Mouse (Mus musculus): Measurements from ENCODE around the gene Arl5b. TPM values are rescaled to one million over a fixed set of nuclear protein-coding genes. Genes with fewer than 3 reads are reported as not detected.

Arl5b gene
- polyA plus RNA-seq, 1 experiment from 2014 or later, result 5.6 TPM

GRCm38 (mm10) chr2:15060856-15061255, 11.7 kb downstream of the Arl5b start:
- no peak overlapping the region for H3K4me3 ChIP-seq (replicated peaks)
- ATAC-seq (ENCODE audit: insufficient read depth), result no peak
- H3K27me3 ChIP-seq, result no peaks in the 10 kb centered on the region
- H3K4me2 ChIP-seq, result no peak overlapping the region
- H3K9me3 ChIP-seq (replicated peaks), result no peaks in the 10 kb centered on the region
- H3K27ac ChIP-seq (replicated peaks), result no peak overlapping the region
- 80% methylated on average over 3 of the region's 3 CpGs for WGBS (ENCODE audit: insufficient replicate concordance)
- no peak overlapping the region for H3K9ac ChIP-seq
- no peaks in the 10 kb centered on the region for H3K36me3 ChIP-seq (replicated peaks)
- H3K4me1 ChIP-seq (replicated peaks), result peaks cover 14% of the 10 kb centered on the region

GRCm38 (mm10) chr2:15063815-15064214, 14.6 kb downstream of the Arl5b start:
- Histone ChIP-seq H3K9me3 (replicated peaks) (no peaks in the 10 kb centered on the region), H3K4me1 (replicated peaks) (0 out of 2 replicates have a peak, but pooled peaks cover 8% of the 10 kb centered on the region), H3K4me3 (replicated peaks) (no peak overlapping the region), H3K9ac (no peak overlapping the region), H3K4me2 (no peak overlapping the region), H3K27ac (replicated peaks) (no peak overlapping the region), H3K27me3 (no peaks in the 10 kb centered on the region), H3K36me3 (replicated peaks) (0 out of 2 replicates have a peak, but pooled peaks cover 6% of the 10 kb centered on the region)
- no peak for ATAC-seq (ENCODE audit: insufficient read depth)
- 70% methylated on average over 1 of the region's 1 CpGs for WGBS (ENCODE audit: insufficient replicate concordance)

GRCm38 (mm10) chr2:15064380-15065269, 15.4 kb downstream of the Arl5b start:
- H3K4me1 ChIP-seq (replicated peaks), result 0 out of 2 replicates have a peak, but pooled peaks cover 8% of the 10 kb centered on the region
- ATAC-seq (ENCODE audit: insufficient read depth), result no peak
- no peak overlapping the region for H3K9ac ChIP-seq
- H3K4me2 ChIP-seq, result no peak overlapping the region
- no peaks in the 10 kb centered on the region for H3K9me3 ChIP-seq (replicated peaks)
- 0 out of 2 replicates have a peak, but pooled peaks cover 6% of the 10 kb centered on the region for H3K36me3 ChIP-seq (replicated peaks)
- no peak overlapping the region for H3K4me3 ChIP-seq (replicated peaks)
- WGBS (ENCODE audit: insufficient replicate concordance), result 72% methylated on average over 7 of the region's 7 CpGs
- no peaks in the 10 kb centered on the region for H3K27me3 ChIP-seq
- no peak overlapping the region for H3K27ac ChIP-seq (replicated peaks)

GRCm38 (mm10) chr2:15065447-15065846, 16.3 kb downstream of the Arl5b start:
- 54% methylated on average over 2 of the region's 2 CpGs for WGBS (ENCODE audit: insufficient replicate concordance)
- H3K27me3 ChIP-seq, result no peaks in the 10 kb centered on the region
- no peak for ATAC-seq (ENCODE audit: insufficient read depth)
- 0 out of 2 replicates have a peak, but pooled peaks cover 8% of the 10 kb centered on the region for H3K4me1 ChIP-seq (replicated peaks)
- no peak overlapping the region for H3K27ac ChIP-seq (replicated peaks)
- H3K9me3 ChIP-seq (replicated peaks), result no peaks in the 10 kb centered on the region
- H3K4me2 ChIP-seq, result no peak overlapping the region
- H3K4me3 ChIP-seq (replicated peaks), result no peak overlapping the region
- H3K9ac ChIP-seq, result no peak overlapping the region
- peaks cover 12% of the 10 kb centered on the region; the same call in 1 of the 2 replicates for H3K36me3 ChIP-seq (replicated peaks)

- Histone ChIP-seq H3K9me3 (replicated peaks) (no peaks in the 10 kb centered on the region), H3K4me2 (no peak overlapping the region), H3K9ac (no peak overlapping the region), H3K4me3 (replicated peaks) (no peak overlapping the region), H3K27ac (replicated peaks) (no peak overlapping the region), H3K27me3 (no peaks in the 10 kb centered on the region), H3K36me3 (replicated peaks) (peaks cover 12% of the 10 kb centered on the region; the same call in 1 of the 2 replicates), H3K4me1 (replicated peaks) (0 out of 2 replicates have a peak, but pooled peaks cover 6% of the 10 kb centered on the region)
- ATAC-seq (ENCODE audit: insufficient read depth), result no peak
- 37% methylated on average over 5 of the region's 5 CpGs for WGBS (ENCODE audit: insufficient replicate concordance)
Measured at GRCm38 (mm10) chr2:15067091-15067490, 17.9 kb downstream of the Arl5b start.

- Histone ChIP-seq H3K4me2 (no peak overlapping the region), H3K4me3 (replicated peaks) (no peak overlapping the region), H3K27me3 (no peaks in the 10 kb centered on the region), H3K4me1 (replicated peaks) (no peaks in the 10 kb centered on the region), H3K27ac (replicated peaks) (no peak overlapping the region), H3K36me3 (replicated peaks) (0 out of 2 replicates have a peak, but pooled peaks cover 10% of the 10 kb centered on the region), H3K9ac (no peak overlapping the region), H3K9me3 (replicated peaks) (no peaks in the 10 kb centered on the region)
- ATAC-seq (ENCODE audit: insufficient read depth), result no peak
- WGBS (ENCODE audit: insufficient replicate concordance), result 82% methylated on average over 2 of the region's 2 CpGs
Measured at GRCm38 (mm10) chr2:15083702-15084101, 34.5 kb downstream of the Arl5b start.

- no peaks in the 10 kb centered on the region for H3K4me1 ChIP-seq (replicated peaks)
- H3K4me2 ChIP-seq, result no peak overlapping the region
- H3K4me3 ChIP-seq (replicated peaks), result no peak overlapping the region
- no peak for ATAC-seq (ENCODE audit: insufficient read depth)
- no peaks in the 10 kb centered on the region for H3K27me3 ChIP-seq
- no peak overlapping the region for H3K27ac ChIP-seq (replicated peaks)
- no peaks in the 10 kb centered on the region for H3K9me3 ChIP-seq (replicated peaks)
- 64% methylated on average over 1 of the region's 1 CpGs for WGBS (ENCODE audit: insufficient replicate concordance)
- 0 out of 2 replicates have a peak, but pooled peaks cover 5% of the 10 kb centered on the region for H3K36me3 ChIP-seq (replicated peaks)
- no peak overlapping the region for H3K9ac ChIP-seq
Measured at GRCm38 (mm10) chr2:15087308-15087707, 38.1 kb downstream of the Arl5b start.

- Histone ChIP-seq H3K27ac (replicated peaks) (no peak overlapping the region), H3K27me3 (no peaks in the 10 kb centered on the region), H3K4me2 (no peak overlapping the region), H3K4me3 (replicated peaks) (no peak overlapping the region), H3K36me3 (replicated peaks) (no peaks in the 10 kb centered on the region), H3K9ac (no peak overlapping the region), H3K9me3 (replicated peaks) (no peaks in the 10 kb centered on the region), H3K4me1 (replicated peaks) (no peaks in the 10 kb centered on the region)
- WGBS (ENCODE audit: insufficient replicate concordance), result 33% methylated on average over 3 of the region's 3 CpGs
- no peak for ATAC-seq (ENCODE audit: insufficient read depth)
Measured at GRCm38 (mm10) chr2:15096514-15097090, 47.4 kb downstream of the Arl5b start.

- Histone ChIP-seq H3K36me3 (replicated peaks) (no peaks in the 10 kb centered on the region), H3K9ac (no peak overlapping the region), H3K4me1 (replicated peaks) (no peaks in the 10 kb centered on the region), H3K27ac (replicated peaks) (no peak overlapping the region), H3K4me2 (no peak overlapping the region), H3K4me3 (replicated peaks) (no peak overlapping the region), H3K27me3 (no peaks in the 10 kb centered on the region), H3K9me3 (replicated peaks) (no peaks in the 10 kb centered on the region)
- whole genome bisulfite sequencing (ENCODE audit: insufficient replicate concordance), result 0% methylated on average over 1 of the region's 1 CpGs
- ATAC-seq (ENCODE audit: insufficient read depth), result no peak
Measured at GRCm38 (mm10) chr2:15104386-15104785, 55.2 kb downstream of the Arl5b start.

GRCm38 (mm10) chr2:15111290-15111689, 62.1 kb downstream of the Arl5b start:
- Histone ChIP-seq H3K4me3 (replicated peaks) (no peak overlapping the region), H3K9me3 (replicated peaks) (no peaks in the 10 kb centered on the region), H3K4me2 (no peak overlapping the region), H3K27ac (replicated peaks) (no peak overlapping the region), H3K4me1 (replicated peaks) (no peaks in the 10 kb centered on the region), H3K27me3 (no peaks in the 10 kb centered on the region), H3K36me3 (replicated peaks) (no peaks in the 10 kb centered on the region), H3K9ac (no peak overlapping the region)
- 49% methylated on average over 2 of the region's 2 CpGs for WGBS (ENCODE audit: insufficient replicate concordance)
- ATAC-seq (ENCODE audit: insufficient read depth), result no peak

- H3K9me3 ChIP-seq (replicated peaks), result no peaks in the 10 kb centered on the region
- no peak overlapping the region for H3K4me2 ChIP-seq
- H3K36me3 ChIP-seq (replicated peaks), result no peaks in the 10 kb centered on the region
- no peak overlapping the region for H3K27ac ChIP-seq (replicated peaks)
- no peaks in the 10 kb centered on the region for H3K27me3 ChIP-seq
- H3K4me3 ChIP-seq (replicated peaks), result no peak overlapping the region
- 6% methylated on average over 1 of the region's 1 CpGs for WGBS (ENCODE audit: insufficient replicate concordance)
- no peaks in the 10 kb centered on the region for H3K4me1 ChIP-seq (replicated peaks)
- no peak overlapping the region for H3K9ac ChIP-seq
- peak; percentile 60 for ATAC-seq (ENCODE audit: insufficient read depth)
Measured at GRCm38 (mm10) chr2:15111808-15112440, 62.7 kb downstream of the Arl5b start.
